Mouse (Mus musculus): Measurements from ENCODE around the gene Cnp.

GRCm38 (mm10) chr11:100611627-100612026 is 36.9 kb downstream of the Cnp start:
- TF ChIP-seq CTCF (IDR thresholded peaks at IDR 0.05) (0 out of 2 replicates have a peak, but pooled peaks have one; percentile 16), EP300 (IDR thresholded peaks at IDR 0.05) (no peak)
